Mouse (Mus musculus): Measurements from ENCODE around the gene Mrpl57.

DNA sequence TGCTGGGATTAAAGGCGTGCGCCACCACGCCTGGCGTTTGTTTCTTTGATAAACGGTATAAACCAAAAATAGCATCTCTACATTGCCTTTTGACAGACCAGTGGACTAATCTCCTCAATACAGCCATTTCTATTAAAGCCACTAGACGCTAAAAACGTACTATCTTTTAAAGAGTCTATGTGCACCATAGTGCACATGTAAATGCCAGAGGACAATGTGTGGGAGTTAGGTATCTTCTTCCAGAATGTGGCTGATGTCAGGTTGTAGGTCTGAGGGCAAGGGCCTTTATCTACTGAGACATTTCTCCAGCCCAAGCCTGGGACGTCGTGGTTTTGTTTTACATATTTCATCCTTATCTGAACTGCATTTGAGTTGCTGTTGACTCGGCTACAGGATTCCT lies 9.1 kb downstream of the Mrpl57 start:
- TF ChIP-seq CTCF (IDR thresholded peaks at IDR 0.05; ENCODE audit: low read depth) (no peak), EP300 (optimal IDR thresholded peaks at IDR 0.05) (no peak)
